Mouse (Mus musculus): Measurements from ENCODE around the gene Rasgef1b. TPM values are rescaled to one million over a fixed set of nuclear protein-coding genes. Genes with fewer than 3 reads are reported as not detected.
A peak's percentile ranks its signal among the peaks of the same experiment; 100 is the strongest.

Rasgef1b gene
- polyA plus RNA-seq, 1 experiment from 2014 or later: 12.0 TPM

GRCm38 (mm10) chr5:99562096-99562495, 166.8 kb downstream of the Rasgef1b start:
- no peak for ATAC-seq (ENCODE audit: insufficient read depth, low FRiP score, low read depth)
- H3K4me1 ChIP-seq: 0 out of 2 replicates have a peak, but pooled peaks cover 2% of the 10 kb centered on the region
- no peaks in the 10 kb centered on the region for H3K36me3 ChIP-seq
- H3K9me3 ChIP-seq: no peaks in the 10 kb centered on the region
- no peaks in the 10 kb centered on the region for H3K27me3 ChIP-seq (replicated peaks)
- H3K4me3 ChIP-seq (replicated peaks): no peak overlapping the region
- no peak overlapping the region for H3K4me2 ChIP-seq
- H3K27ac ChIP-seq: no peak overlapping the region
- WGBS: 76% methylated on average over 6 of the region's 6 CpGs
- H3K9ac ChIP-seq: no peak overlapping the region

GRCm38 (mm10) chr5:99559814-99560213, 169.1 kb downstream of the Rasgef1b start:
- Histone ChIP-seq H3K9ac (no peak overlapping the region), H3K4me1 (0 out of 2 replicates have a peak, but pooled peaks cover 2% of the 10 kb centered on the region), H3K27ac (no peak overlapping the region), H3K27me3 (replicated peaks) (no peaks in the 10 kb centered on the region), H3K9me3 (no peaks in the 10 kb centered on the region), H3K4me3 (replicated peaks) (no peak overlapping the region), H3K4me2 (no peak overlapping the region), H3K36me3 (no peaks in the 10 kb centered on the region)
- no peak for ATAC-seq (ENCODE audit: insufficient read depth, low FRiP score, low read depth)
- WGBS: 34% methylated on average over 3 of the region's 3 CpGs

DNA sequence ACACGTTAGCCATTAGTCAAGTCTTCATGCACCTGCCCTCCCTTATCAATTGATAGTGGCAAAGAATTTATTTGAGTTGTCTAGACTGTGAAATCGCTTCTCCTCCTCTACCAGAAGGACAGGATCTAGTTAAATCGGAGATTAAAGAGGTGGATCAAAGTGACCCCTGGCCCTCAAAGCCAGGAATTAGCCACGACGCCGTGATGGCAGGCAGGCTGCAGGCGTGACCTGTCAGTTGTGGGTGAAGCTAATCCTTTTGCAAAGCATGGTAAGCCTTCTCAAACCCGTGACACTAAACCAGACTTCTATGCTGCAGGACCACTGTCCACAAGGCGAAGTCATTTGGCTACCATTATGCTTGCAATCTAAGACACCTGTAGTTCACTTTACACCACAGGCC, 170.6 kb downstream of the Rasgef1b start:
- H3K27me3 ChIP-seq (replicated peaks): no peaks in the 10 kb centered on the region
- no peak overlapping the region for H3K9ac ChIP-seq
- WGBS: 50% methylated on average over 9 of the region's 9 CpGs
- 0 out of 2 replicates have a peak, but pooled peaks cover 2% of the 10 kb centered on the region for H3K4me1 ChIP-seq
- H3K9me3 ChIP-seq: no peaks in the 10 kb centered on the region
- H3K27ac ChIP-seq: no peak overlapping the region
- H3K4me3 ChIP-seq (replicated peaks): no peak overlapping the region
- no peak for ATAC-seq (ENCODE audit: insufficient read depth, low FRiP score, low read depth)
- H3K4me2 ChIP-seq: no peak overlapping the region
- no peaks in the 10 kb centered on the region for H3K36me3 ChIP-seq

DNA sequence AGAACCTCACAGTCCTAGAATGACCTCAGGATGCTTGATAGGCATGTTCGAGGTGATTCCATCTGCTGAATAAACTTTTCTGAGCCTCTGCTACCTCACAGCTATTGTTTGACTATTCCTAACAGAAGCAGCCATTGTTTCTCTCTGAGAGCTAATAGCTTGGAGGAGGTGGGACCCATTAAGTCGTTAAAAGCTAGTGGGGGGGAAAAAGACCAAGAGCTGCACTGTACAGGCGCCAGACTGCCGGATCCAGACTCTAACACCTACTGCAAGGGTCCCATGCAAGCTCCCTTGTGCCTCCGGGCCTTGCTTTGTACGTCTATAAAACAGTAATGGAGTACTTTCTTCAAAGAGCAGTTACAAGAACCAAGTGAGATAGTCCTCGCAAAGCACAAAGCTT, 176.2 kb downstream of the Rasgef1b start:
- ATAC-seq (ENCODE audit: insufficient read depth, low FRiP score, low read depth): peak; percentile 35; the same call in 1 of the 2 replicates
- H3K27ac ChIP-seq: no peak overlapping the region
- no peaks in the 10 kb centered on the region for H3K9me3 ChIP-seq
- no peaks in the 10 kb centered on the region for H3K36me3 ChIP-seq
- H3K27me3 ChIP-seq (replicated peaks): no peaks in the 10 kb centered on the region
- H3K4me3 ChIP-seq (replicated peaks): no peak overlapping the region
- no peaks in the 10 kb centered on the region for H3K4me1 ChIP-seq
- H3K4me2 ChIP-seq: no peak overlapping the region
- WGBS: 48% methylated on average over 7 of the region's 7 CpGs
- no peak overlapping the region for H3K9ac ChIP-seq

DNA sequence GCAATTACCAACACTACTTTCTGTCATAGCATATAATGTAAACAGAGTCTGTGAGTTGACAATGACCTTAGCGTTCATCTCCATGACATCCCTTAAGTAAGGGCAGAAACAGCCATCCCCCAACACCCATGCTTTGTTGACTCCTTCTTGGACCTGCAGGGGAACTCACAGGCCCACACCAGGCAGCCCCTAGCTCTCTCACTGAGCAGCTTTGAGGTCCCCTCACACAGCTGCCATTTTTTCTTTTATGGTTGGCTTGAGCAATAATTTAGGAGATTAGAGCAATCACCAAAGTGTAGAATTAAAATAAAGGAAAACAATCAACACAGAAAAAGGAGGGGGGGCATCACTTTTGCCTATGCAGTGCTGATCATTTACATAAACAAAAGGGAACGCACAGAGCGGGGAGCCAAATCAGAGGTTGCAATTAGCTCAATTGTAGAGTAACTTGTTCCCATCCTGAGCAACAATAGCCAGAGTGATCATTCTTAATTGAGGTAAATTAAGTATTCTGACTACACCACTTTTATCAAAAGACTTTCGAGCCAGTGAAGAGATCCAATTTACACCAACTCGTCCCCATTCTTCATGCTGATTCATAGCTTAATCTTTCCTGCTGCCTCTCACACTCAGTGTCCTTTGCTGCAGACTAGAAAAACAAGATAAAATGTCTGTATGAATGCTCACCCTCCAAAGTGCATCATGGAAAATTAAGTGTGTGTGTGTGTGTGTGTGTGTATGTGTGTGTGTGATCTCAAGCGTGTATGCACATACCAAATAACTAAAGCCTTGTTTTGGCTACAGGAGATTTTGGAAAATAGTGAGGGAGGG, 184.0 kb downstream of the Rasgef1b start:
- no peak for ATAC-seq (ENCODE audit: insufficient read depth, low FRiP score, low read depth)
- no peaks in the 10 kb centered on the region for H3K9me3 ChIP-seq
- 67% methylated on average over 6 of the region's 6 CpGs for WGBS

DNA sequence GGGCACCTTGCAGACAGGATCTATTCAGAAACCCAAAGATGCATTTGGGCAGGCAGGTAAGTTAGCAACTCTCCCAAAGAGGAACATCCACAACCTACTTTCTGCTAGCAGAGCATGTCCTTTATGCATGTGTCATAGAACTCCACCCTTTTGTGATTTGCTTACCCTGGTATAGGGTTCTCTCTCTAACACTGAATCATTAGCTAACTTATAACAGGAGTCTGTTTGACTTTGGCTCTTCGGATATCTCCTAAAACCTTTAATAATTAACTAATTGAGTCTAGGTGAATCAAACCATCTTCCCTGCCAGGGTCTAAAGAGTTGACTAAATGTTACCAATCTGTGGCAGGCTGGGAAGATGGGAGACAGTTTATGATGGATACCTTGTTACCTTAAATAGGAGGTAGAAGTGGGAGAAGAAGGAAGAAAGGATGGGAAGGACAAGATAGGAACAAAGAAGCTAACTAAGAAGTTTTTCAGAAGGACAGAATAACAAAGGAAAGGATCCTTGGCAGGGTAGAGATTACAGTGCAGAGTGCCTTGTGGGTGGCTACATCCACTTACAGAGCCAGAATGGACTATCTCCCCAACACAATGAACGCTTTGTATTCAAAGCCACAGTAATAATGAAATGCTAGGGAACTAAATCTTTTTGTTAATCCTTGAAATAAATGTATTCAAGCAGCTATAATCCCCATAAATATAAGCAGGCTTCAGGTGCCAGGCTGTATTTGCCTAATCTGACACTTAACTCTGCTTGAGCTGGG, 186.7 kb downstream of the Rasgef1b start:
- Histone ChIP-seq H3K4me2 (no peak overlapping the region), H3K4me3 (replicated peaks) (no peak overlapping the region), H3K9me3 (no peaks in the 10 kb centered on the region), H3K9ac (no peak overlapping the region), H3K27ac (no peak overlapping the region), H3K36me3 (no peaks in the 10 kb centered on the region), H3K4me1 (no peaks in the 10 kb centered on the region), H3K27me3 (replicated peaks) (no peaks in the 10 kb centered on the region)
- ATAC-seq (ENCODE audit: insufficient read depth, low FRiP score, low read depth): no peak
- 59% methylated on average over 2 of the region's 2 CpGs for WGBS

More for the DNA sequence above, 184.0 kb downstream of the Rasgef1b start:
- H3K9ac ChIP-seq: no peak overlapping the region
- H3K36me3 ChIP-seq: no peaks in the 10 kb centered on the region
- H3K4me2 ChIP-seq: no peak overlapping the region
- H3K27ac ChIP-seq: no peak overlapping the region
- H3K4me3 ChIP-seq (replicated peaks): no peak overlapping the region
- no peaks in the 10 kb centered on the region for H3K27me3 ChIP-seq (replicated peaks)
- H3K4me1 ChIP-seq: no peaks in the 10 kb centered on the region

- Histone ChIP-seq H3K4me1 (no peaks in the 10 kb centered on the region), H3K9ac (no peak overlapping the region), H3K36me3 (no peaks in the 10 kb centered on the region), H3K27ac (no peak overlapping the region), H3K27me3 (replicated peaks) (no peaks in the 10 kb centered on the region), H3K4me3 (replicated peaks) (no peak overlapping the region), H3K4me2 (no peak overlapping the region), H3K9me3 (no peaks in the 10 kb centered on the region)
- no peak for ATAC-seq (ENCODE audit: insufficient read depth, low FRiP score, low read depth)
- WGBS: 47% methylated on average over 11 of the region's 11 CpGs
Measured at GRCm38 (mm10) chr5:99541321-99541895, 187.5 kb downstream of the Rasgef1b start.

GRCm38 (mm10) chr5:99533416-99533815, 195.4 kb downstream of the Rasgef1b start:
- no peaks in the 10 kb centered on the region for H3K4me1 ChIP-seq
- H3K9ac ChIP-seq: no peak overlapping the region
- no peaks in the 10 kb centered on the region for H3K9me3 ChIP-seq
- no peak overlapping the region for H3K4me2 ChIP-seq
- H3K4me3 ChIP-seq (replicated peaks): no peak overlapping the region
- H3K27ac ChIP-seq: no peak overlapping the region
- WGBS: 70% methylated on average over 7 of the region's 7 CpGs
- H3K36me3 ChIP-seq: no peaks in the 10 kb centered on the region
- H3K27me3 ChIP-seq (replicated peaks): no peaks in the 10 kb centered on the region
- ATAC-seq (ENCODE audit: insufficient read depth, low FRiP score, low read depth): no peak

DNA sequence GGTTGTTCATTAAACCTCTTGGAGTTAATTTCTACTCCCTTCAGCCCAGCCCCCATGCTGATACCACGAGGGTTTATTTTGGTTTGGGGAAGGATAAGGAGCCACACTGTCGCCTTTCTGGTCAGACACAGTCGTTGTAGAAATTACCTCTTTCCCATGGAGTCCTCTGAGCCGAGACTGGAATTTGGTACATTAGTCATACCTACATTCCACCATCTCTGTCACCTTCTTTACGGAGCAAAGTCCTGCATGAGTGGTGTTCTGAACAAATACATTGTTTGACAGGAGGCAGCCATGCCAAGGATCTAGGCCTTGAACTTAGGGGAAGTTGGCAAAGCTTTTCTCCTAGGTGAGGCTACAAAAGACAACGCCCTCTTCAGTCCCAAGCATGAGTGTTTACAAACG, 202.1 kb downstream of the Rasgef1b start:
- WGBS: 55% methylated on average over 7 of the region's 7 CpGs
- Histone ChIP-seq H3K27me3 (replicated peaks) (no peaks in the 10 kb centered on the region), H3K4me3 (replicated peaks) (no peak overlapping the region), H3K9me3 (no peaks in the 10 kb centered on the region), H3K9ac (no peak overlapping the region), H3K27ac (no peak overlapping the region), H3K4me2 (no peak overlapping the region), H3K4me1 (no peaks in the 10 kb centered on the region), H3K36me3 (no peaks in the 10 kb centered on the region)
- ATAC-seq (ENCODE audit: insufficient read depth, low FRiP score, low read depth): no peak

DNA sequence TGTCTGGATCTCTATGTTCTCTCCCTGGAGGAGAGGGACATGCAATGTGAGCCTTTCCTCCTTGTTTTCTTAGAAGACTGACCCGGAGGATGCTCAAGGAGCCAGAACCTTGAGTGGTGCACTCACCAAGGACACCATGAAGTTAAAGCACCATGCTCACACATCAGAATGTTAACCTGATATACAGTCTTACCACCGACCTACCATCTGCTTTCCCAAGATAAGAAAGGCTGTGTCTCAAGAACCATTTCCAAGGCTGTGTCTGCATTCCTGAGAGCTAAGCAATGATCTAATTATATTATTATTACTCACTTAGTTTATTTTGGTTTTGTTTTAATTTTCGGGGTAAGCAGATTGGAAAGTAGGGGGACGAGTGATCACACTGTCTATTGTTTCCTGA, 203.2 kb downstream of the Rasgef1b start:
- no peak for ATAC-seq (ENCODE audit: insufficient read depth, low FRiP score, low read depth)
- Histone ChIP-seq H3K36me3 (no peaks in the 10 kb centered on the region), H3K27me3 (replicated peaks) (no peaks in the 10 kb centered on the region), H3K4me2 (no peak overlapping the region), H3K9ac (no peak overlapping the region), H3K4me1 (no peaks in the 10 kb centered on the region), H3K4me3 (replicated peaks) (no peak overlapping the region), H3K9me3 (no peaks in the 10 kb centered on the region), H3K27ac (no peak overlapping the region)
- WGBS: 72% methylated on average over 4 of the region's 4 CpGs

GRCm38 (mm10) chr5:99522571-99523269, 206.1 kb downstream of the Rasgef1b start:
- peak overlapping the region; percentile 41; the same call in 1 of the 2 replicates for H3K27ac ChIP-seq
- H3K36me3 ChIP-seq: no peaks in the 10 kb centered on the region
- H3K4me2 ChIP-seq: no peak overlapping the region
- H3K9ac ChIP-seq: no peak overlapping the region
- no peaks in the 10 kb centered on the region for H3K27me3 ChIP-seq (replicated peaks)
- H3K4me1 ChIP-seq: no peaks in the 10 kb centered on the region
- no peak overlapping the region for H3K4me3 ChIP-seq (replicated peaks)
- H3K9me3 ChIP-seq: no peaks in the 10 kb centered on the region
- WGBS: 21% methylated on average over 8 of the region's 8 CpGs
- ATAC-seq (ENCODE audit: insufficient read depth, low FRiP score, low read depth): peak; percentile 56; the same call in 1 of the 2 replicates
